Mouse (Mus musculus) effector memory CD4-positive, alpha-beta T cell, adult 5 months (primary cell): ENCODE data around the gene Epn3. TPM values are rescaled to one million over a fixed set of nuclear protein-coding genes. Genes with fewer than 3 reads are reported as not detected.

Source experiments
- polyA plus RNA-seq: library from polyadenylated mRNA; unstranded; fragments of 100-300 nt; shearing (Covaris generic); gene quantifications from one replicate; pipeline ENCODE4 v1.2.1, GENCODE M21; 2017

Gene Epn3
- not detected for polyA plus RNA-seq

DNA sequence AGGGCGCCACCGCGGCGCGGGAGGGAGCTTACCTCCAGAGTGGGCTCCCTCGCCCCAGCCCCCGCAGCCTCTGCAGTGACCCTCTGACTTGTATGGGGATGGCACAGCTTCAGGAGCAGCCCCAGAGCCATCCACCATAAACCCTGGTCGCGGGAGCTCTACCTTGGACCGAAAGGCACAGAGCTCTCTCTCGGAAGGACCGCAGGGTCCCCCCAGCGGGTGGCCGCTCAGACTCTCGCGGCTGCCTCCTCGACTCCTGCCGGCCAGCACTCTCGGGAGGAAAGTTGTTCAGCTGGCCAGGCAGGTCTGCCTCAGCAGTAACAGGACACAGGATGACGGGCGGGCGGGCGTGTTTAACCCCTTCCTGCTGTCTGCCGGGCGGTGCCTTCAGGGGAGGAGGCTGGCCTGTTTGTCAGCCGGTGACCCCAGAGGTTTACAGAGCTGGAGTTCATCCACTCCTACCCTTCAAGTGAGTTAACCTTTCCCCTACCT, at the start of gene Epn3:
Gene Epn3, minus strand, starts transcription at position 314 of the 492 bp plus-strand sequence.

GRCm38 (mm10) chr11:94548888-94549690, 49.3 kb upstream of the Epn3 start, which contains the start of gene Rsad1:
TSS of gene Rsad1 (minus strand) at chr11:94549255.

GRCm38 (mm10) chr11:94521219-94521843, 21.6 kb upstream of the Epn3 start, which contains the start of gene Mycbpap:
TSS of gene Mycbpap (minus strand) at chr11:94521742.

DNA sequence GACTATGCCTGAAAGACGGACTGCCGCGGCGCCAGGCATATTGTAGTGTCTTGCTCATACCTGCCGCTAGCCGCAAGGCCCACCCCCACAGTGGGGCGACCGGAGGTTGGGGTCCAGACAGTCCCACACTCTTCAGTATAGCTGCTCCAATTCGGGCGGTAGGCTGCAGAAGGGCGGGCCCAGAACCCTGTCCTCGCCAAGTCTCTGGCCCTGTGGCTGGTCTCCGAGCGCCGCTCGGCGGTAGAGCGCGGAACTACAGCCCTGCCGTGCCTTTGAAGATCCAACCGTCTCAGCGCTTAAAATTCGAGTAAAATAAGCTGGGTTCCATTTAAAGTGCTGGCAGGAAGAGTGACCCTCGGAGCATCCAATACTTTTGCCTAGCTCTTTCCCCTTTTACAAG, 13.8 kb downstream of the Epn3 start, which contains the start of gene Spata20:
Gene Spata20, minus strand, starts transcription at position 179 of the 400 bp plus-strand sequence.

GRCm38 (mm10) chr11:94473707-94474543, 25.8 kb downstream of the Epn3 start, which contains the start of gene Cacna1g:
TSS of gene Cacna1g (minus strand) at chr11:94474198.

Other genes starting within 250 kb of the Epn3 start
- gene Gm21885, start 218.1 kb downstream of the Epn3 start, polyA plus RNA-seq = not detected
- gene Luc7l3, start 178.0 kb downstream of the Epn3 start, polyA plus RNA-seq = 70.6 TPM
- gene Ankrd40, start 172.0 kb downstream of the Epn3 start, polyA plus RNA-seq = 44.5 TPM
- 2.5 TPM for gene Abcc3, start 107.0 kb downstream of the Epn3 start, polyA plus RNA-seq
- gene Cacna1g, start 25.8 kb downstream of the Epn3 start, polyA plus RNA-seq = not detected
- not detected for gene Spata20, start 13.8 kb downstream of the Epn3 start, polyA plus RNA-seq
- gene Mycbpap, start 21.8 kb upstream of the Epn3 start, polyA plus RNA-seq = not detected
- 2.2 TPM for gene Rsad1, start 49.3 kb upstream of the Epn3 start, polyA plus RNA-seq
- gene Chad, start 65.1 kb upstream of the Epn3 start, polyA plus RNA-seq = not detected
- 5.2 TPM for gene Acsf2, start 101.9 kb upstream of the Epn3 start, polyA plus RNA-seq
- 67.0 TPM for gene Lrrc59, start 129.8 kb upstream of the Epn3 start, polyA plus RNA-seq
- gene Mrpl27, start 153.8 kb upstream of the Epn3 start, polyA plus RNA-seq = 25.6 TPM
- 0.60 TPM for gene Eme1, start 154.0 kb upstream of the Epn3 start, polyA plus RNA-seq
- 51.3 TPM for gene Xylt2, start 177.5 kb upstream of the Epn3 start, polyA plus RNA-seq
- gene Gm11541, start 204.5 kb upstream of the Epn3 start, polyA plus RNA-seq = not detected
- gene Cdc34b, start 241.8 kb upstream of the Epn3 start, polyA plus RNA-seq = not detected